Mouse (Mus musculus): ENCODE measurements around the gene Ssna1. TPM values are rescaled to one million over a fixed set of nuclear protein-coding genes. Genes with fewer than 3 reads are reported as not detected.
"Not testable (repeated sequence)": the region's sequence is repeated elsewhere in the genome, so short reads cannot be mapped to it uniquely, and the experiment has no call there.

The Ssna1 gene
- polyA plus RNA-seq, 2 experiments from 2014 or later, result 127 to 134 TPM

GRCm38 (mm10) chr2:25258887-25259286 lies 13.4 kb downstream of the Ssna1 start:
- ATAC-seq, result no peak

GRCm38 (mm10) chr2:25257250-25257649 lies 15.0 kb downstream of the Ssna1 start:
- not testable (repeated sequence) for ATAC-seq

GRCm38 (mm10) chr2:25256443-25257109 lies 15.7 kb downstream of the Ssna1 start:
- not testable (repeated sequence) for ATAC-seq

GRCm38 (mm10) chr2:25255284-25255779 lies 16.9 kb downstream of the Ssna1 start, which contains the start of gene Tmem203:
Tmem203 (plus strand) TSS chr2:25255439.
- ATAC-seq, result peak; percentile 78

- no peak for ATAC-seq
These were observed 19.9 kb downstream of the Ssna1 start for GRCm38 (mm10) chr2:25252331-25252730.

- no peak for ATAC-seq
These were observed 25.8 kb downstream of the Ssna1 start, which contains the start of gene AL732309.1 for GRCm38 (mm10) chr2:25246183-25247072. AL732309.1 (minus strand) TSS chr2:25246863.

GRCm38 (mm10) chr2:25244144-25244543 lies 28.1 kb downstream of the Ssna1 start:
- ATAC-seq, result no peak

- no peak for ATAC-seq
These were observed 28.9 kb downstream of the Ssna1 start for GRCm38 (mm10) chr2:25243342-25243741.

GRCm38 (mm10) chr2:25242101-25242506 lies 30.1 kb downstream of the Ssna1 start, which contains the start of the genes Rnf208 and Cysrt1:
Rnf208 (plus strand) TSS chr2:25242255.
Cysrt1 (minus strand) TSS chr2:25242452.
- peak; percentile 67 for ATAC-seq

GRCm38 (mm10) chr2:25241438-25241775 lies 30.8 kb downstream of the Ssna1 start:
- peak; percentile 42 for ATAC-seq

- ATAC-seq, result peak; percentile 33
These were observed 31.4 kb downstream of the Ssna1 start for GRCm38 (mm10) chr2:25240723-25241437.

- ATAC-seq, result no peak
These were observed 31.9 kb downstream of the Ssna1 start for GRCm38 (mm10) chr2:25240310-25240709.

GRCm38 (mm10) chr2:25239766-25240165 lies 32.5 kb downstream of the Ssna1 start:
- ATAC-seq, result no peak

GRCm38 (mm10) chr2:25238106-25238505 lies 34.1 kb downstream of the Ssna1 start:
- ATAC-seq, result no peak

- no peak for ATAC-seq
These were observed 34.7 kb downstream of the Ssna1 start for GRCm38 (mm10) chr2:25237522-25237921.

GRCm38 (mm10) chr2:25236614-25237013 lies 35.6 kb downstream of the Ssna1 start, which contains the start of gene Rnf224:
Rnf224 (minus strand) TSS chr2:25236787.
- ATAC-seq, result no peak

GRCm38 (mm10) chr2:25234551-25235220 lies 37.6 kb downstream of the Ssna1 start:
- no peak for ATAC-seq

- ATAC-seq, result no peak
These were observed 38.2 kb downstream of the Ssna1 start, which contains the start of gene Slc34a3 for GRCm38 (mm10) chr2:25234050-25234449. Slc34a3 (minus strand) TSS chr2:25234364.

GRCm38 (mm10) chr2:25233421-25233820 lies 38.8 kb downstream of the Ssna1 start:
- no peak for ATAC-seq

GRCm38 (mm10) chr2:25231038-25231437 lies 41.2 kb downstream of the Ssna1 start:
- ATAC-seq, result no peak

GRCm38 (mm10) chr2:25230581-25230980 lies 41.7 kb downstream of the Ssna1 start:
- ATAC-seq, result no peak

GRCm38 (mm10) chr2:25229582-25229981 lies 42.7 kb downstream of the Ssna1 start:
- ATAC-seq, result no peak

Data from activated CD4-positive, CD25-positive, alpha-beta regulatory T cell, adult 4 months (primary cell).